Mouse (Mus musculus): ENCODE results near the gene Tdp1. TPM values are rescaled to one million over a fixed set of nuclear protein-coding genes. Genes with fewer than 3 reads are reported as not detected.
A peak's percentile ranks its signal among the peaks of the same experiment; 100 is the strongest.

The Tdp1 gene
- polyA plus RNA-seq (2015; fragmentation: Nextera tagmentation; extraction: Ambion mirVana): 69.7 and 73.0 TPM in 2 replicates

DNA sequence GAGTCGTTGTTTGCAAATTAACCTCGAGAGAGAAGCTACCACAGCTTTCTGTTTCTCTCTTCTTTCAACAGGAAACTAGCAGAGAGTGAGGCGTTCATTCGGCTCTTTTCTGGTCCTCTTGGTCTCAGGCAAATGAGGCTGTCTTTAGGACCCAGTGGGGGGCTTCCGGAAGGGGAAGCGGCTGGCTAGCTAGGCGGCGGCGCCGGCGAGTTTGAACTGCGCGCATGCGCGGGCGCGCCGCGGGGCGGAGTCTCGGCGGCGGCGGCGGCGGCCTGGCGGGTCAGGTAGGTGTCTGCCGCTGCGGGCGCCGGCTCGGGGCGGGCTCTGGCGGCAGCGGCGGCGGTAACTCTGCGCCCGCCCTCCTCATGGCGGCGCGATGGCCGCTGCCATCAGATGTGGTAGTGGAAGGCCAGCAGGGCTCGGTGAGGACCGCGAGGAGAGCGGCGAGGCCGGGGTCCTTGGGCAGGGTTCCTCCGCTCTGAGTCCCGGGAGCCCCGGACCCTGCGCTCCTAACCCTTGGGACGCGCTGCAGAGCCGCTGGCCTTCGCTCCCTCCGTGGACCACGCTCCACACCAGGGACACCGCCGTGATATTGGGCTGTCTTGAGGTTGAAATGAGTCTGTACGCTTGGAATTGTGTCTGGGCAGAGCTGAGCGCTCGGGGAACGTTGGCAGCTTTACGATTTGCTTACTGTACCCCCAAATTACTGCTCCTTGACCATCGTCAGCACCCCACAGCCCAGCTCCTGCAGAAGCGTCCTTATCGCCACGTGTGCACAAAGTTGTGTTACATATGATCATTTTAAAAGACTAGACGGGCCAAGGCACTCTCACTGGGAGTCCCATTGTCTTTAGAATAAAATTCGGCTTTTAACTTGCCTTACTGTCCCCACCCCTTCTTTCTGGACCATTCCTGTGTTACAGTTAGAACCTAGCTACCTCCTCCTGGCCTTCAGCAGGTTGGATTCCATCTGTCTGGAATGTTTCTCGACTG is at the start of gene Tdp1, which contains the start of gene Efcab11:
Tdp1 (plus strand) TSS at position 249 of the 993 bp plus-strand sequence.
Efcab11 (minus strand) TSS at position 171 of the 993 bp plus-strand sequence.
- Histone ChIP-seq H3K27ac (peak within 1 kb of the TSS; percentile 87), H3K9ac (peak within 1 kb of the TSS; percentile 84), H3K36me3 (no peaks in the 10 kb centered on the region), H3K27me3 (no peaks in the 10 kb centered on the region), H3K9me3 (no peaks in the 10 kb centered on the region), H3K4me1 (peaks cover 16% of the 10 kb centered on the region), H3K4me2 (peak within 1 kb of the TSS; percentile 83), H3K4me3 (peak within 1 kb of the TSS; percentile 83)
- peak; percentile 84 for ATAC-seq (ENCODE audit: borderline replicate concordance, extremely low read depth, low FRiP score, low TSS enrichment)
- WGBS: under 1% methylated on average over 72 of the region's 73 CpGs

DNA sequence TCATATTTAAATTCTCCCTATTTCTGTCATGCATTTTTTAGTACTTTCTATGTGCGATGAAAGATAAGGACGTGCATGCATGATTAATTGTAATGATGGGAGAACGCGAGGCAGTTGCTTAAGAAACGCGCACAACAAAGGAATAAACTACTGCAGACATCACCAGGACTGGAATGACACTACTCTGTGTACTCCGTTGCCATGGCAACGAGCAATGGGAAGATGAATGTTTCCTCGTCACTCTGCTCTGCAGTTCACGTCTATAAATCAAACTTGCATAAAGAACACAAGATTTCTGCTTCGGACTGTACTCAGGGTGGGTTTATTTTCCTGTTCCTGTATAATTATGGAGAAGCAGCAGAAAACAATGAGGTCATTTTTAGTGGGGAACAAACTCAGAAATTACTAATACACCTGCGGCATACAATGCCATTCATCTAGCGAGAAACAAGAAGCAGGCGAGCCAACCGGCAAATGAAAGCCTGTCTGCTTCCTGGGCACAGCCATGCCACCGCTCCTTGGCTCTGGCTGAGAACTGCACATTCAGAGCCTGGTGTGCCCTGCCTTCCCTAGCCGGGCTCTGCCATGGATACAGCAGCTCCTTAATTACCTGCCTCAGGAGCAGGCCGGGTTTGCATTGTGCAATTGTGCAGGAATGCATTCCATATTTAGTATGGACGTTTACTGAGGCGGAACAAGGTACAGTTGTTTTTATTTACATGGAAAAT is 47.7 kb upstream of the Tdp1 start:
- 74% methylated on average over 20 of the region's 20 CpGs for WGBS
- Histone ChIP-seq H3K4me1 (no peaks in the 10 kb centered on the region), H3K27me3 (no peaks in the 10 kb centered on the region), H3K27ac (no peak overlapping the region), H3K36me3 (no peaks in the 10 kb centered on the region), H3K4me3 (no peak overlapping the region), H3K9ac (no peak overlapping the region), H3K4me2 (no peak overlapping the region), H3K9me3 (no peaks in the 10 kb centered on the region)
- ATAC-seq (ENCODE audit: borderline replicate concordance, extremely low read depth, low FRiP score, low TSS enrichment): no peak

DNA sequence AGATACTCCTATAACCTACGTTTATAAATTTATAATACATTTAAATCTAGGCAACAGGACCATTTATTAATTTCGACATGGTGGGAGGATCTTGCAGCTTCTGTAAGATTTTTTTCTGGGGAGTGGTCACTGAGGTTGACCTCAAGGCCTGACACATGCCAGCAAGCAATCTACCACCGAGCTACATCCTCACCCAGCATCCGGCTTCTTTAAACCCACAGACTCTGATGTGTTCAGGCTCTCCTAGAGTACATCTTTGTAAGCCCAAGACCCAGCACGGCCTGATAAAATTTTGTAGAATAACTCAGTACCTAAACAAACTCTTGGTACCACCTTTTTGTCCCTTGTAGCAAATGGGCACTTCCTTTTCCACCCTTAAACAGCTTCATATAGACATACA is 46.8 kb upstream of the Tdp1 start:
- Histone ChIP-seq H3K27me3 (no peaks in the 10 kb centered on the region), H3K27ac (no peak overlapping the region), H3K4me3 (no peak overlapping the region), H3K4me1 (no peaks in the 10 kb centered on the region), H3K9ac (no peak overlapping the region), H3K4me2 (no peak overlapping the region), H3K36me3 (no peaks in the 10 kb centered on the region), H3K9me3 (no peaks in the 10 kb centered on the region)
- WGBS: 81% methylated on average over 5 of the region's 5 CpGs
- no peak for ATAC-seq (ENCODE audit: borderline replicate concordance, extremely low read depth, low FRiP score, low TSS enrichment)

DNA sequence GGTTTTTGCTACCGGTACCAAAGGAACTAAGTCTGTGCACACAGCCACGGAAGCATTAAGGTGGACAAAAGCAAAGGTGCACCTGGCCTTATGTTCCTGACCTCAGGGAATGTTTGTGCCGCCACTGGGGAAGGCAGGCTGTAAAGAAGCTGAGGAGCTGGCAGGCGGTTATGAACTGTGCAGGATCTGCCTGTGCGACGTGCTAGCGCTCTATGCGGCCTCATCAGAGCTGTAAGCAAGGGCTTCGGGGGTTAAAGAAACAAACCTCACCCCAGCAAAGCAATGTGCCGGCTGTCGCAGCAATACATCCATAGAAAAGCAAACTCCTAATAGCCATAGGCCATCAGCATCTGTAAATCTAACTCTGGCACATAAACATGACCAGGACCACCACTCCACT is 46.2 kb upstream of the Tdp1 start:
- Histone ChIP-seq H3K27me3 (no peaks in the 10 kb centered on the region), H3K9me3 (no peaks in the 10 kb centered on the region), H3K4me1 (no peaks in the 10 kb centered on the region), H3K27ac (no peak overlapping the region), H3K9ac (no peak overlapping the region), H3K4me3 (no peak overlapping the region), H3K4me2 (no peak overlapping the region), H3K36me3 (no peaks in the 10 kb centered on the region)
- 74% methylated on average over 11 of the region's 11 CpGs for WGBS
- ATAC-seq (ENCODE audit: borderline replicate concordance, extremely low read depth, low FRiP score, low TSS enrichment): no peak

DNA sequence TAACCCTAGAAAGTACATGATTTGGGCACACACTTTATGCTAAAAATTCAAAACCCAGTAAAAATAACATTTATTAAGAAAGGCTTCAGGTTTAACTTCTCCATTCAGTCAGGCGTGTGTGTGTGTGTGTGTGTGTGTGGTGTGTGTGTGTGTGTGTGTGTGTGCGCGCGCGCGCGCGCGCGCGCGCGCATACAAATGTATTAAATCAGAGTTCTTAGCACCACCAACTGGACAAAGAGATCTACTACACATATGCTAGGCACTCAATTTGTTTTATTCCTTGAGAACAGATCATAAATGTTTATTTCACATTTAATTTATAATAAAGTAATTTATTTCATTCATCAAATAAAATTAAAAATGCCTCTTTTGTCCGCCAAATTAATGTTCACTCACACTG is 45.6 kb upstream of the Tdp1 start:
- Histone ChIP-seq H3K4me2 (no peak overlapping the region), H3K9ac (no peak overlapping the region), H3K4me1 (no peaks in the 10 kb centered on the region), H3K27ac (no peak overlapping the region), H3K27me3 (no peaks in the 10 kb centered on the region), H3K4me3 (no peak overlapping the region), H3K36me3 (no peaks in the 10 kb centered on the region), H3K9me3 (no peaks in the 10 kb centered on the region)
- ATAC-seq (ENCODE audit: borderline replicate concordance, extremely low read depth, low FRiP score, low TSS enrichment): no peak
- 83% methylated on average over 14 of the region's 14 CpGs for WGBS

DNA sequence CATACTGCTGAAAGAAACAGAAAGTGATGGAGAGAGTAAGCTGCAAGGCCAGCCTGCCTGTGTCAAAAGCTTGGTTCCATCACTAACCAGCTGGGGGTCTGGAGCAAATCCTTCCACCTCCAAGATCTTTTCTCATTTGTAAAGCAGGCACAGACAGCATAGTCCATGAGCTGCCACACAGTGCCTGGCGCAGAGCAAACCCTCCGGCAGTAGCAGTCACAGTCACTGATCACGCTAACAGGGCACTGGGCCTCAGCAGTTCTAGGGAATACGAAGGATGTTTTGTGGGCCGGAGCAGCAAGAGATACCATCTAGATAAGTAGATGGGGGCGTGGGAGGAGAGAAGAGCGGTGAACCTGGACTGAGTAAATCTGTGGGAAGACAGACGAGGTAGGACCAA is 39.4 kb upstream of the Tdp1 start:
- Histone ChIP-seq H3K36me3 (no peaks in the 10 kb centered on the region), H3K4me3 (no peak overlapping the region), H3K9me3 (no peaks in the 10 kb centered on the region), H3K4me1 (no peaks in the 10 kb centered on the region), H3K4me2 (no peak overlapping the region), H3K9ac (no peak overlapping the region), H3K27me3 (no peaks in the 10 kb centered on the region), H3K27ac (no peak overlapping the region)
- WGBS: 81% methylated on average over 8 of the region's 8 CpGs
- ATAC-seq (ENCODE audit: borderline replicate concordance, extremely low read depth, low FRiP score, low TSS enrichment): no peak

DNA sequence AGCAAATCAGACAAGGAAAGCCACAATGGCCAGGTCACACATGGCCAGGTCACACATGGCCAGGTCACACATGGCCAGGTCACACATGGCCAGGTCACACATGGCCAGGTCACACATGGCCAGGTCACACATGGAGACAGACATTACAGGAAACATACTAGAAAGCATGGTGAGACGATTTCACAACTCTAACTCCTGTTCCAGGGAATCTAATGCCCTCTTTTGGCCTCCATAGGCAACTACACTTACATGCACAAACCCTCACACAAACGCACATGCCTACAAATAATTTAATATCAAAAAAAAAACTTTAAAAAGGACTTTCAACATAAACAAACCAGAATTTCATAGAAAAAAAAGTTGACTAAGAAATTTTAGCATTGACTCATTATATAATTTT is 34.3 kb upstream of the Tdp1 start:
- ATAC-seq (ENCODE audit: borderline replicate concordance, extremely low read depth, low FRiP score, low TSS enrichment): no peak
- Histone ChIP-seq H3K4me1 (no peaks in the 10 kb centered on the region), H3K27ac (no peak overlapping the region), H3K4me3 (no peak overlapping the region), H3K36me3 (no peaks in the 10 kb centered on the region), H3K9ac (no peak overlapping the region), H3K4me2 (no peak overlapping the region), H3K9me3 (no peaks in the 10 kb centered on the region), H3K27me3 (no peaks in the 10 kb centered on the region)
- WGBS: 86% methylated on average over 2 of the region's 2 CpGs

DNA sequence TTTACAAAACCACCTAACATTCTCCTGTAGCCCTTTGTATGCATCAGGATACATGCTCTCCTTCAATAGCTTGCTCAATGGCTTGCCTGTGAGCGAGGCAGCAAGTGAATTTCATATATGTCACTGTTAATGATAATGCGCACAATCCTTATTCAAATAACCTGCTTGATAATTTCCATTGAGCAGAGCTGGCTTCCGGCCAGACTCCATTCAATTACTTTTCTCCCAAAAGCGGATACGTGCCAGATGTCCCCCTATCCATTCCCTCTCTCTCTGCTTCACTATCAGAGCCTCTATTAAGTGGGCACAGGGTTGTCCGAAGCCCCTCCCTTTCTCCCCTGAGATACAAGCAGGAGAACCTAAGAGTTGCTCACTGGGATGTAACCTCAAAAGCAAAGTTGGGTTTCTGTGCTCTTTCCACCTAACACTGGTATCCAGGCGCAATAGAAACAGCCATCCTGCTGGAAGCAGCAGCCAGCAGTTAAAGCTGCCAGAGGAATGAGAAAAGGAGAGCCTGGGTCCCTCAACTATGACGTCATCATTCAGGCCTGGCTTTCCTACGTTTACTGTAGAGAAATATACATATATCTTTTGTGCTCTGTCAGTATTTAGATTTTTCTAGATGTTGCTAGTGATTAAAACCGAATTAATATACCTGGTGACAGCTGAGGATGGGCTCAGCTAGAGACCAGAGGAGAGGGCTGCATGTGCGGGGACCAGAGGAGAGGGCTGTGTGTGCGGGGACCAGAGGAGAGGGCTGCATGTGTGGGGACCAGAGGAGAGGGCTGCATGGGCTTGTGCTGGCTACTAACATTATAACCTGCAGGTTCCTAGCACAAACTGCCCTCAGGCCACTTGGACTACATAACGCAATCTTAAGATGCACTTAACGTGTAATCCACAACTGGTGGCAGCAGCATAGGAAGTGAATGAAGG is 30.7 kb upstream of the Tdp1 start:
- Histone ChIP-seq H3K4me1 (no peaks in the 10 kb centered on the region), H3K4me3 (no peak overlapping the region), H3K27ac (no peak overlapping the region), H3K9ac (no peak overlapping the region), H3K36me3 (no peaks in the 10 kb centered on the region), H3K27me3 (no peaks in the 10 kb centered on the region), H3K4me2 (no peak overlapping the region), H3K9me3 (no peaks in the 10 kb centered on the region)
- no peak for ATAC-seq (ENCODE audit: borderline replicate concordance, extremely low read depth, low FRiP score, low TSS enrichment)
- WGBS: 76% methylated on average over 14 of the region's 14 CpGs

DNA sequence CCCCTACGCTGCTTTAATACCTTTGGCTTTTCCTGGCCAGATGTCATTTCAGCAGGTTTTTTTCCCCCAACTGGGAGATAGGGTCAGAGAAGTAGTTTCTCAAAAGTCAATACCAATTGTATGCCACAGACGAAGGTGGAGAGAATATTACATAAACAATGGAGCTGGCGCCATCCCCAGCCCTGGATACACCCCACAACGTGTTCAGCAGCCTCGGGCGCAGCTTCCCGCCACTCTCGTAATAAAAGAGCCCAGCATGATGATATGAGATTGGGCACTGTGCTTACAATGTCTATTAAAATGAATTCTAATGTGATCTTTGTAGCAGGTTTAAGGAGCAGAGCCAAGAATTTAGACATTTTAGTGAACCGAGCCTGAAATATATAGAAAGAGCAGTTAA is 28.3 kb upstream of the Tdp1 start:
- H3K4me2 ChIP-seq: no peak overlapping the region
- no peak for ATAC-seq (ENCODE audit: borderline replicate concordance, extremely low read depth, low FRiP score, low TSS enrichment)
- H3K9ac ChIP-seq: no peak overlapping the region
- H3K27me3 ChIP-seq: no peaks in the 10 kb centered on the region
- H3K4me1 ChIP-seq: no peaks in the 10 kb centered on the region
- WGBS: 72% methylated on average over 9 of the region's 9 CpGs
- H3K36me3 ChIP-seq: no peaks in the 10 kb centered on the region
- H3K27ac ChIP-seq: no peak overlapping the region
- no peaks in the 10 kb centered on the region for H3K9me3 ChIP-seq
- no peak overlapping the region for H3K4me3 ChIP-seq

DNA sequence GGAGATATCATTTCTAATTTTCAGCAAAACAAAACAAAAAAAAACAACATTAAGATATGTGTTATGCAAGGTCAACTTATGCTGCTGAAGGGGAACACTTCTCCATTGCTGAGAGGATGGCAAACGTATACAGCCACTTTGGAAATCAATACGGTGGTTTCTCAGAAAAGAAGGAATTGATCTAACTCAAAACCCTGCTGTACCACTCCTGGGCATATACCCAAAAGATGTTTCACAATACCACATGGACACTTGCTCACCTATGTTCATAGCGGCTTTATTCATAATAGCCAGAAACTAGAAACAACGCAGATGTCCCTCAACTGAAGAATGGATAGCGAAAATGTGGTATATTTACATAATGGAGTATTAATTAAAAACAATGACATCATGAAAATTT is 25.7 kb upstream of the Tdp1 start:
- no peaks in the 10 kb centered on the region for H3K36me3 ChIP-seq
- no peaks in the 10 kb centered on the region for H3K9me3 ChIP-seq
- no peak for ATAC-seq (ENCODE audit: borderline replicate concordance, extremely low read depth, low FRiP score, low TSS enrichment)
- no peaks in the 10 kb centered on the region for H3K27me3 ChIP-seq
- H3K4me2 ChIP-seq: no peak overlapping the region
- no peak overlapping the region for H3K9ac ChIP-seq
- H3K27ac ChIP-seq: no peak overlapping the region
- H3K4me3 ChIP-seq: no peak overlapping the region
- peaks cover 3% of the 10 kb centered on the region; the same call in 1 of the 2 replicates for H3K4me1 ChIP-seq
- 90% methylated on average over 5 of the region's 5 CpGs for WGBS

DNA sequence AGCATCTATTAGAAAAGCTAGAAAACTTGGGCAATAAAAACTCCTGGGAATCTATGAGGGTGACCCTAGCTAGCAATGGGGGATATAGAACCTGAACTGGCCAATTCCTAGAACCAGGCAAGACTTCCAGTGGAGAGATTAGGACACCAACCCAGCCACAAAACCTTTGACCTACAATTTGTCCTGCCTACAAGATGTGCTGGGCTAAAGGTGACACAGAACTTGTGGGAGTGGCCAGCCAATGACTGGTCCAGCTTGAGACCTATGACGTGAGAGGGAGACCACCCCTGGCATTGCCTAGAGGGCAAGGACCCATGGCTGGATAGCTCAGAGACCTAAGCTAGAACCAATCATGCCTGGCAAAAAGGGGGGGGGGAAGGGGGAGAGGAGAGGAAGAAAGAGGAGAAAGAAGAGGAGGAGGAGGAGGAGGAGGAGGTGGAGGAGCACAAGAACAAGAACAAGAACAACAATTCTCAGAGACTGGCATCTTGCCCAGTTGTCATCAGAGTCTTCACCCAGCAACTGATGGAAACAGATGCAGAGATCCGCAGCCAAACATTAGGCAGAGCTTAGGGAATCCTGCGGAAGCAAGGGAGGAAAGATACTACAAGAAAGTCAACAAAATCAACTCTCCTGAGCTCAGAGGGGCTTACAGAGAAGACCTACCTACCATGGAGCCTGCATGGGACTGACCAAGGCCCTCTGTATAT is 24.8 kb upstream of the Tdp1 start:
- Histone ChIP-seq H3K27me3 (no peaks in the 10 kb centered on the region), H3K36me3 (no peaks in the 10 kb centered on the region), H3K9ac (no peak overlapping the region), H3K4me2 (no peak overlapping the region), H3K4me1 (peaks cover 3% of the 10 kb centered on the region; the same call in 1 of the 2 replicates), H3K9me3 (no peaks in the 10 kb centered on the region), H3K27ac (no peak overlapping the region), H3K4me3 (no peak overlapping the region)
- 65% methylated on average over 3 of the region's 3 CpGs for WGBS
- ATAC-seq (ENCODE audit: borderline replicate concordance, extremely low read depth, low FRiP score, low TSS enrichment): no peak
